Mouse (Mus musculus) liver, embryonic 12.5 days (tissue): ENCODE measurements around the gene Fam102a. TPM values are rescaled to one million over a fixed set of nuclear protein-coding genes. Genes with fewer than 3 reads are reported as not detected.
A peak's percentile ranks its signal among the peaks of the same experiment; 100 is the strongest.

Experiments used
- ATAC-seq: fragments of 200-750 bp; cut with Nextera tagmentation; 2 replicates; pipeline ENCODE4 v1.8.0; 2017; ENCODE audit warnings: moderate number of reproducible peaks, mild to moderate bottlenecking, moderate library complexity
- H3K27ac ChIP-seq: fragments of 300-500 bp; sonication (generic); 2 replicates; pipeline ENCODE4 v1.5.1; 2016; ENCODE audit warnings: mild to moderate bottlenecking
- H3K27me3 ChIP-seq: fragments of 300-500 bp; sonication (generic); replicated peaks from 2 replicates; pipeline ENCODE4 v1.6.1; 2016; ENCODE audit warnings: mild to moderate bottlenecking, moderate library complexity
- H3K36me3 ChIP-seq: fragments of 300-500 bp; sonication (generic); 2 replicates; pipeline ENCODE4 v1.6.1; 2016; ENCODE audit warnings: mild to moderate bottlenecking, moderate library complexity
- H3K4me1 ChIP-seq: fragments of 300-500 bp; sonication (generic); 2 replicates; pipeline ENCODE4 v1.6.1; 2016
- H3K4me2 ChIP-seq: fragments of 300-500 bp; sonication (generic); 2 replicates; pipeline ENCODE4 v1.6.1; 2016; ENCODE audit warnings: mild to moderate bottlenecking, moderate library complexity
- H3K4me3 ChIP-seq: fragments of 300-500 bp; sonication (generic); 2 replicates; pipeline ENCODE4 v1.5.1; 2016; ENCODE audit warnings: mild to moderate bottlenecking, moderate library complexity
- H3K9ac ChIP-seq: fragments of 300-500 bp; sonication (generic); 2 replicates; pipeline ENCODE4 v1.6.1; 2016; ENCODE audit warnings: mild to moderate bottlenecking, moderate library complexity
- H3K9me3 ChIP-seq: fragments of 300-500 bp; sonication (generic); replicated peaks from 2 replicates; pipeline ENCODE4 v1.6.1; 2016; ENCODE audit warnings: mild to moderate bottlenecking, moderate library complexity
- WGBS: fragments of 180-500 bp; shearing (Covaris S2); methylation state at CpG from one replicate; pipeline ENCODE4 v1.1.7; 2016; ENCODE audit not compliant: insufficient replicate concordance; 5-methylcytosine and 5-hydroxymethylcytosine counted together
- polyA plus RNA-seq: library from polyadenylated mRNA; unstranded; fragments of >200 nt; fragmentation: Nextera tagmentation; extraction: Ambion mirVana; gene quantifications from 2 replicates; pipeline ENCODE4 v1.2.1, GENCODE M21; 2016

Gene Fam102a
- polyA plus RNA-seq, 1 experiment from 2014 or later = 2.4 TPM

- Histone ChIP-seq H3K4me2 (peak overlapping the region; percentile 100), H3K4me3 (peak overlapping the region; percentile 76), H3K9ac (no peak overlapping the region), H3K36me3 (no peaks in the 10 kb centered on the region), H3K9me3 (no peaks in the 10 kb centered on the region), H3K27ac (peak overlapping the region; percentile 23; the same call in 1 of the 2 replicates), H3K27me3 (peaks cover 66% of the 10 kb centered on the region), H3K4me1 (peaks cover 42% of the 10 kb centered on the region)
- 7% methylated on average over 11 of the region's 11 CpGs for WGBS
- ATAC-seq = no peak
Measured at GRCm38 (mm10) chr2:32536634-32537359, 1.7 kb downstream of the Fam102a start.

- Histone ChIP-seq H3K9ac (no peak overlapping the region), H3K4me1 (peaks cover 42% of the 10 kb centered on the region)
Measured at GRCm38 (mm10) chr2:32537360-32537905, 2.3 kb downstream of the Fam102a start.

GRCm38 (mm10) chr2:32537941-32538340 lies 2.8 kb downstream of the Fam102a start:
- WGBS = 88% methylated on average over 5 of the region's 5 CpGs
- H3K27me3 ChIP-seq = peaks cover 66% of the 10 kb centered on the region
- ATAC-seq = no peak
- H3K9ac ChIP-seq = no peak overlapping the region
- no peak overlapping the region for H3K27ac ChIP-seq
- no peaks in the 10 kb centered on the region for H3K36me3 ChIP-seq
- H3K4me3 ChIP-seq = no peak overlapping the region
- H3K4me1 ChIP-seq = peaks cover 42% of the 10 kb centered on the region
- no peaks in the 10 kb centered on the region for H3K9me3 ChIP-seq
- peak overlapping the region; percentile 100; the same call in 1 of the 2 replicates for H3K4me2 ChIP-seq

More at GRCm38 (mm10) chr2:32537360-32537905, 2.3 kb downstream of the Fam102a start:
- no peaks in the 10 kb centered on the region for H3K36me3 ChIP-seq
- no peak for ATAC-seq
- 8% methylated on average over 9 of the region's 9 CpGs for WGBS
- no peaks in the 10 kb centered on the region for H3K9me3 ChIP-seq
- H3K27me3 ChIP-seq = peaks cover 66% of the 10 kb centered on the region
- peak overlapping the region; percentile 76 for H3K4me3 ChIP-seq
- peak overlapping the region; percentile 100 for H3K4me2 ChIP-seq
- peak overlapping the region; percentile 23 for H3K27ac ChIP-seq

- Histone ChIP-seq H3K9ac (no peak overlapping the region), H3K9me3 (no peaks in the 10 kb centered on the region), H3K36me3 (no peaks in the 10 kb centered on the region), H3K4me1 (peaks cover 42% of the 10 kb centered on the region), H3K27me3 (peaks cover 61% of the 10 kb centered on the region), H3K4me2 (no peak overlapping the region), H3K4me3 (no peak overlapping the region), H3K27ac (no peak overlapping the region)
- 66% methylated on average over 4 of the region's 4 CpGs for WGBS
- no peak for ATAC-seq
Measured at GRCm38 (mm10) chr2:32538461-32538860, 3.3 kb downstream of the Fam102a start.

- H3K36me3 ChIP-seq = no peaks in the 10 kb centered on the region
- no peak overlapping the region for H3K4me2 ChIP-seq
- H3K27me3 ChIP-seq = peaks cover 59% of the 10 kb centered on the region
- no peak overlapping the region for H3K9ac ChIP-seq
- ATAC-seq = no peak
- no peaks in the 10 kb centered on the region for H3K9me3 ChIP-seq
- peaks cover 35% of the 10 kb centered on the region for H3K4me1 ChIP-seq
- H3K4me3 ChIP-seq = no peak overlapping the region
- no peak overlapping the region for H3K27ac ChIP-seq
- WGBS = 66% methylated on average over 14 of the region's 14 CpGs
Measured at GRCm38 (mm10) chr2:32539452-32539981, 4.4 kb downstream of the Fam102a start.

GRCm38 (mm10) chr2:32541333-32541908 lies 6.3 kb downstream of the Fam102a start:
- Histone ChIP-seq H3K9me3 (no peaks in the 10 kb centered on the region), H3K4me3 (no peak overlapping the region), H3K4me1 (peaks cover 20% of the 10 kb centered on the region), H3K9ac (no peak overlapping the region), H3K4me2 (no peak overlapping the region), H3K36me3 (no peaks in the 10 kb centered on the region), H3K27me3 (peaks cover 46% of the 10 kb centered on the region), H3K27ac (no peak overlapping the region)
- WGBS = 76% methylated on average over 2 of the region's 2 CpGs
- no peak for ATAC-seq

- H3K4me3 ChIP-seq = no peak overlapping the region
- peaks cover 13% of the 10 kb centered on the region for H3K4me1 ChIP-seq
- no peak overlapping the region for H3K4me2 ChIP-seq
- H3K27ac ChIP-seq = no peak overlapping the region
- H3K9me3 ChIP-seq = no peaks in the 10 kb centered on the region
- no peak for ATAC-seq
- no peaks in the 10 kb centered on the region for H3K36me3 ChIP-seq
- 40% methylated on average over 4 of the region's 4 CpGs for WGBS
- peaks cover 39% of the 10 kb centered on the region for H3K27me3 ChIP-seq
- no peak overlapping the region for H3K9ac ChIP-seq
Measured at GRCm38 (mm10) chr2:32541986-32542573, 6.9 kb downstream of the Fam102a start.

- Histone ChIP-seq H3K9me3 (no peaks in the 10 kb centered on the region), H3K4me1 (peaks cover 4% of the 10 kb centered on the region), H3K9ac (no peak overlapping the region), H3K36me3 (no peaks in the 10 kb centered on the region), H3K4me2 (no peak overlapping the region), H3K4me3 (no peak overlapping the region), H3K27ac (no peak overlapping the region), H3K27me3 (peaks cover 30% of the 10 kb centered on the region)
- ATAC-seq = no peak
- WGBS = 79% methylated on average over 3 of the region's 3 CpGs
Measured at GRCm38 (mm10) chr2:32543031-32543449, 7.9 kb downstream of the Fam102a start.

GRCm38 (mm10) chr2:32546951-32547350 lies 11.8 kb downstream of the Fam102a start:
- Histone ChIP-seq H3K36me3 (no peaks in the 10 kb centered on the region), H3K4me3 (no peak overlapping the region), H3K4me1 (no peaks in the 10 kb centered on the region), H3K9ac (no peak overlapping the region), H3K4me2 (no peak overlapping the region), H3K27me3 (no peaks in the 10 kb centered on the region), H3K9me3 (no peaks in the 10 kb centered on the region), H3K27ac (no peak overlapping the region)
- WGBS = 79% methylated on average over 1 of the region's 1 CpGs
- no peak for ATAC-seq

- no peak for ATAC-seq
- WGBS = 73% methylated on average over 5 of the region's 5 CpGs
- no peak overlapping the region for H3K27ac ChIP-seq
Measured at GRCm38 (mm10) chr2:32547380-32547779, 12.2 kb downstream of the Fam102a start.

GRCm38 (mm10) chr2:32547964-32548739 lies 13.0 kb downstream of the Fam102a start:
- Histone ChIP-seq H3K4me2 (no peak overlapping the region), H3K27me3 (no peaks in the 10 kb centered on the region), H3K4me3 (no peak overlapping the region), H3K4me1 (no peaks in the 10 kb centered on the region), H3K27ac (no peak overlapping the region), H3K36me3 (no peaks in the 10 kb centered on the region), H3K9me3 (no peaks in the 10 kb centered on the region), H3K9ac (no peak overlapping the region)
- WGBS = 61% methylated on average over 7 of the region's 7 CpGs
- ATAC-seq = no peak

More at GRCm38 (mm10) chr2:32547380-32547779, 12.2 kb downstream of the Fam102a start:
- H3K9ac ChIP-seq = no peak overlapping the region
- no peaks in the 10 kb centered on the region for H3K9me3 ChIP-seq
- no peaks in the 10 kb centered on the region for H3K36me3 ChIP-seq
- no peak overlapping the region for H3K4me3 ChIP-seq
- no peak overlapping the region for H3K4me2 ChIP-seq
- no peaks in the 10 kb centered on the region for H3K27me3 ChIP-seq
- H3K4me1 ChIP-seq = no peaks in the 10 kb centered on the region
